Comparison of ENCODE assay signal across 11 mouse cellular contexts in the genomic region with DNA sequence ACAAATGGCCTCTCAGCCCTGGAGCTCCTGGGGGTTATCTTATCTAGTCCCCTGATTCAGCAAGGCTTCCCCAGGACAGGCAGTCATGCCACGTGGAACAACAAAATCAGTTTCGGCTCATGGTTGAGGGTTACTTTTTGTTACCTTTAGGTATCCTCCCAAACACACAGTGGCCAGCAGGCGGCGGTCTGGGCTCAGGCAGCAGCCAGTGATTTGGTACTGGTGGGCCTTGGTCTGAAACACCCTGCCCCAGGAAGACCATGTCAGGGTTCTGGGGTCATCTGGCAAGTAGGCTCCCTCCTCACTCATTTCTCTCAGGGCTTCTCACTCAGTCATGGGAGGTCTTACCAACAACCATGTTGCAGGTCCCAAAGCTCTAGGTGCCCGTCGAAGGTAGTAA. TPM values are rescaled to one million over a fixed set of nuclear protein-coding genes. Genes with fewer than 3 reads are reported as not detected.
DNase-seq lines count a peak whose midpoint lies in the region; ATAC-seq lines count a peak whose summit lies in the region.
"Had no signal": no experiment of that assay in that cellular context is flagged by ENCODE, and none has a peak within 500 bp of the region (broad histone marks: within the 10 kb centered on the region; RNA-seq: fewer than 3 reads in every experiment).

No protein-coding gene starts in this region.

- WGBS in midbrain, embryonic 10.5 days = 62% methylated on average over 6 of the region's 6 CpGs
- 67% methylated on average over 6 of the region's 6 CpGs for WGBS in midbrain, embryonic 13.5 days

- H3K4me2 ChIP-seq in midbrain, embryonic 13.5 days (replicated peaks) = no peak overlapping the region
- H3K4me2 ChIP-seq: lung, embryonic 15.5 days had no signal

- no peaks in the 10 kb centered on the region for H3K4me1 ChIP-seq in midbrain, embryonic 10.5 days
- no peaks in the 10 kb centered on the region for H3K4me1 ChIP-seq in midbrain, embryonic 13.5 days (replicated peaks)

- H3K9me3 ChIP-seq in midbrain, embryonic 10.5 days (replicated peaks) = no peaks in the 10 kb centered on the region
- H3K9me3 ChIP-seq in midbrain, embryonic 13.5 days = no peaks in the 10 kb centered on the region
- H3K9me3 ChIP-seq: lung, embryonic 15.5 days had no signal

- H3K4me3 ChIP-seq in midbrain, embryonic 10.5 days = no peak overlapping the region
- no peak overlapping the region for H3K4me3 ChIP-seq in midbrain, embryonic 13.5 days (replicated peaks)
- H3K4me3 ChIP-seq: lung, embryonic 15.5 days had no signal

- no peak overlapping the region for H3K9ac ChIP-seq in midbrain, embryonic 13.5 days (replicated peaks)
- H3K9ac ChIP-seq: lung, embryonic 15.5 days had no signal

- no peak overlapping the region for H3K27ac ChIP-seq in midbrain, embryonic 10.5 days (replicated peaks)
- no peak overlapping the region for H3K27ac ChIP-seq in midbrain, embryonic 13.5 days
- H3K27ac ChIP-seq: lung, embryonic 15.5 days had no signal

- intact Hi-C loops in heart, postnatal 25 days (cut with DNase I) = no loop called here

- peak; percentile 38 for DNase-seq in heart, postnatal 4 days
- DNase-seq in heart, postnatal 25 days (ENCODE audit: low spot score) = no peak
- DNase-seq in midbrain, embryonic 10.5 days (ENCODE audit: low spot score) = peak; percentile 17
- peak; percentile 9 for DNase-seq in c-Kit-positive CD71-positive TER-119-negative erythroid progenitor cells, embryonic 14.5 days (ENCODE audit: low read depth)
- no peak for DNase-seq in ovary, postnatal 10 days (ENCODE audit: low spot score)

- ATAC-seq in midbrain, embryonic 13.5 days = no peak
- 0 out of 2 replicates have a peak, but pooled peaks have one; percentile 28 for ATAC-seq in megakaryocyte-erythroid progenitor cell, adult 5-6 weeks (replicated peaks; ENCODE audit: low FRiP score, low TSS enrichment, poor library complexity, severe bottlenecking)
- no peak for ATAC-seq in frontal cortex, adult (ENCODE audit: low TSS enrichment)
- ATAC-seq: Patski had no signal

- no peaks in the 10 kb centered on the region for H3K27me3 ChIP-seq in midbrain, embryonic 10.5 days (ENCODE audit: low read depth, poor library complexity, severe bottlenecking)
- H3K27me3 ChIP-seq in midbrain, embryonic 13.5 days = no peaks in the 10 kb centered on the region
- H3K27me3 ChIP-seq: lung, embryonic 15.5 days; Patski had no signal

- H3K36me3 ChIP-seq in midbrain, embryonic 10.5 days = no peaks in the 10 kb centered on the region
- 0 out of 2 replicates have a peak, but pooled peaks cover 6% of the 10 kb centered on the region for H3K36me3 ChIP-seq in midbrain, embryonic 13.5 days
- H3K36me3 ChIP-seq: lung, embryonic 15.5 days had no signal

RNA-seq across cellular contexts. Expression of a gene that starts 29.6 kb away (rescaled TPM):
- total RNA-seq in heart, postnatal 4 days (2021) = 10 to 100 TPM; 25.5 to 26.8 TPM
- total RNA-seq in heart, postnatal 25 days (2021) = 10 to 100 TPM; 13.4 to 16.0 TPM
- 70.3 and 74.5 TPM in 2 replicates for polyA plus RNA-seq in midbrain, embryonic 10.5 days (2016; fragmentation: Nextera tagmentation; extraction: Ambion mirVana)
- polyA plus RNA-seq in midbrain, embryonic 13.5 days (2015; fragmentation: Nextera tagmentation; extraction: Ambion mirVana) = 48.4 and 50.6 TPM in 2 replicates
- 66.6 and 128 TPM in 2 replicates for total RNA-seq in megakaryocyte-erythroid progenitor cell, adult 5-6 weeks (2014; fragmentation: Nextera tagmentation)
- total RNA-seq in megakaryocyte-erythroid progenitor cell, adult 5-6 weeks (2017) = 89.0 and 128 TPM in 2 replicates

RNA-seq across cellular contexts. Expression of a gene that starts 29.7 kb away (rescaled TPM):
- total RNA-seq in heart, postnatal 4 days (2021) = under 1 TPM in 1 of 2 experiments, not detected in 1; 0.18 TPM
- total RNA-seq in heart, postnatal 25 days (2021) = under 1 TPM in 1 of 2 experiments, not detected in 1; 0.39 TPM
- not detected in 2 replicates for polyA plus RNA-seq in midbrain, embryonic 10.5 days (2016; fragmentation: Nextera tagmentation; extraction: Ambion mirVana)
- polyA plus RNA-seq in midbrain, embryonic 13.5 days (2015; fragmentation: Nextera tagmentation; extraction: Ambion mirVana) = 0.11 TPM in 1 of 2 replicates, not detected in the other
- total RNA-seq in megakaryocyte-erythroid progenitor cell, adult 5-6 weeks (2014; fragmentation: Nextera tagmentation) = not detected in 2 replicates
- total RNA-seq in megakaryocyte-erythroid progenitor cell, adult 5-6 weeks (2017) = not detected in 2 replicates
- polyA plus RNA-seq: intestine, embryonic 14.5 days; lung, embryonic 15.5 days had no signal

RNA-seq across cellular contexts. Expression of a gene that starts 33.1 kb away (rescaled TPM):
- 10 to 100 TPM in 1 of 2 experiments, 1 to 10 TPM in 1; 9.3 to 12.3 TPM for total RNA-seq in heart, postnatal 4 days (2021)
- total RNA-seq in heart, postnatal 25 days (2021) = 10 to 100 TPM in 1 of 2 experiments, 1 to 10 TPM in 1; 9.3 to 10.2 TPM
- polyA plus RNA-seq in midbrain, embryonic 10.5 days (2016; fragmentation: Nextera tagmentation; extraction: Ambion mirVana) = 3.9 and 5.0 TPM in 2 replicates
- 2.7 and 4.5 TPM in 2 replicates for polyA plus RNA-seq in midbrain, embryonic 13.5 days (2015; fragmentation: Nextera tagmentation; extraction: Ambion mirVana)
- 11.1 and 25.3 TPM in 2 replicates for total RNA-seq in megakaryocyte-erythroid progenitor cell, adult 5-6 weeks (2014; fragmentation: Nextera tagmentation)
- 2.7 and 9.1 TPM in 2 replicates for total RNA-seq in megakaryocyte-erythroid progenitor cell, adult 5-6 weeks (2017)

RNA-seq across cellular contexts. Expression of a gene that starts 51.9 kb away (rescaled TPM):
- total RNA-seq in heart, postnatal 4 days (2021) = 10 to 100 TPM; 30.7 to 31.2 TPM
- 10 to 100 TPM; 16.2 to 17.0 TPM for total RNA-seq in heart, postnatal 25 days (2021)
- polyA plus RNA-seq in midbrain, embryonic 10.5 days (2016; fragmentation: Nextera tagmentation; extraction: Ambion mirVana) = 116 and 127 TPM in 2 replicates
- polyA plus RNA-seq in midbrain, embryonic 13.5 days (2015; fragmentation: Nextera tagmentation; extraction: Ambion mirVana) = 130 and 136 TPM in 2 replicates
- total RNA-seq in megakaryocyte-erythroid progenitor cell, adult 5-6 weeks (2014; fragmentation: Nextera tagmentation) = 25.4 and 29.8 TPM in 2 replicates
- 25.4 and 36.3 TPM in 2 replicates for total RNA-seq in megakaryocyte-erythroid progenitor cell, adult 5-6 weeks (2017)

Comparison
In these comparisons a context has a peak if more than half of its experiments do, and no peak if none do; other contexts are left out.
1. DNase-seq: peak in heart, postnatal 4 days (single experiment), midbrain, embryonic 10.5 days (single experiment) and c-Kit-positive CD71-positive TER-119-negative erythroid progenitor cells, embryonic 14.5 days (single experiment); none in heart, postnatal 25 days (single experiment) and ovary, postnatal 10 days (single experiment).